ENCODE assay signal across 16 mouse cellular contexts in the genomic region with DNA sequence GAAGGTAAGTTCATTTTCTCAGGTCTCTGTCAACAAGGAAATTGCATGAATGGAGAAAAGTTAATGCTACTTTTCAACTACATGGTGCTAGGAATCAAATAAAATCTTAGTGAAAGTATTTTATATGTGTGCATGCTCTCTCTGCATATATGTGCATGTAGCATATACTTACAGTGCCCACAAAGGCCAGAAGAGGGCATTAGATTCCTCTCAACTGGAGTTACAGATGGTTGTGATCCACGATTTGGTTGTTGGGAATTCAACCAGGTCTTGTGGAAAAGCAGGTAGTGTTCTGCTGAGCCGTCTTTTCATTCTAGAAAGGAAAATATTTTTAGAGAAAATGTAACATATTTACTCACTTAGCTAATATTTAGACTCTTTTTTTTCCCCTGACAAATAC.
DNase-seq lines count a peak whose midpoint lies in the region; ATAC-seq and TF ChIP-seq lines count a peak whose summit lies in the region.
"Had no signal": no experiment of that assay in that cellular context is flagged by ENCODE, and none has a peak within 500 bp of the region (broad histone marks: within the 10 kb centered on the region; RNA-seq: fewer than 3 reads in every experiment).

No protein-coding gene starts in this region.

- no peaks in the 10 kb centered on the region for H3K9me3 ChIP-seq in midbrain, postnatal 0 days (ENCODE audit: low read length)
- H3K9me3 ChIP-seq in midbrain, embryonic 13.5 days: no peaks in the 10 kb centered on the region
- H3K9me3 ChIP-seq: limb, embryonic 10.5 days; neural tube, embryonic 15.5 days had no signal

- H3K9ac ChIP-seq in heart, adult 2 months (ENCODE audit: low read depth, low read length): no peak overlapping the region
- no peak overlapping the region for H3K9ac ChIP-seq in midbrain, postnatal 0 days (replicated peaks; ENCODE audit: low read length, poor library complexity, severe bottlenecking)
- no peak overlapping the region for H3K9ac ChIP-seq in midbrain, embryonic 13.5 days (replicated peaks)
- H3K9ac ChIP-seq: liver, embryonic 14.5 days; neural tube, embryonic 15.5 days had no signal

- no peak overlapping the region for H3K27ac ChIP-seq in heart, adult 2 months
- no peak overlapping the region for H3K27ac ChIP-seq in midbrain, postnatal 0 days (ENCODE audit: low read depth, low read length)
- no peak overlapping the region for H3K27ac ChIP-seq in midbrain, embryonic 13.5 days
- H3K27ac ChIP-seq: limb, embryonic 10.5 days; liver, embryonic 14.5 days; macrophage; neural tube, embryonic 15.5 days had no signal

- no peaks in the 10 kb centered on the region for H3K79me2 ChIP-seq in heart, adult 2 months (replicated peaks; ENCODE audit: control insufficient read depth, insufficient read depth, low read length)

- TF ChIP-seq POLR2A in heart, adult 2 months (IDR thresholded peaks at IDR 0.05; ENCODE audit: insufficient read depth, low read depth, low read length): no peak
- TF ChIP-seq POLR2A in brain, embryonic 14.5 days (IDR thresholded peaks at IDR 0.05; ENCODE audit: borderline replicate concordance, extremely low read depth, insufficient read depth, insufficient read length, poor library complexity, severe bottlenecking): no peak

- intact Hi-C loops in heart, adult 2 months (cut with DNase I): no loop called here
- intact Hi-C loops in heart, postnatal 14 days (cut with DNase I): no loop called here

- ATAC-seq in midbrain, postnatal 0 days (ENCODE audit: low FRiP score): no peak
- no peak for ATAC-seq in midbrain, embryonic 13.5 days
- ATAC-seq in megakaryocyte-erythroid progenitor cell, adult 5-6 weeks (replicated peaks; ENCODE audit: low FRiP score, low TSS enrichment, poor library complexity, severe bottlenecking): no peak

- no peaks in the 10 kb centered on the region for H3K27me3 ChIP-seq in heart, adult 2 months (ENCODE audit: control insufficient read depth, insufficient read depth, low read length)
- H3K27me3 ChIP-seq in midbrain, postnatal 0 days (ENCODE audit: insufficient read depth, low read length): no peaks in the 10 kb centered on the region
- H3K27me3 ChIP-seq in midbrain, embryonic 13.5 days: no peaks in the 10 kb centered on the region
- H3K27me3 ChIP-seq: neural tube, embryonic 15.5 days had no signal

- peak; percentile 27 for TF ChIP-seq CTCF in heart, adult 2 months (IDR thresholded peaks at IDR 0.05)
- peak; percentile 19; the same call in 1 of the 2 replicates for TF ChIP-seq CTCF in midbrain, postnatal 0 days (IDR thresholded peaks at IDR 0.05)
- 0 out of 2 replicates have a peak, but pooled peaks have one; percentile 2 for TF ChIP-seq CTCF in brain, embryonic 14.5 days (IDR thresholded peaks at IDR 0.05; ENCODE audit: borderline replicate concordance, extremely low read depth, insufficient read depth, insufficient read length)

- peaks cover 4% of the 10 kb centered on the region; the same call in 1 of the 2 replicates for H3K36me3 ChIP-seq in heart, adult 2 months (ENCODE audit: control insufficient read depth, insufficient read depth, low read length)
- peaks cover 24% of the 10 kb centered on the region for H3K36me3 ChIP-seq in midbrain, postnatal 0 days (ENCODE audit: insufficient read depth, low read length)
- peaks cover 75% of the 10 kb centered on the region for H3K36me3 ChIP-seq in midbrain, embryonic 13.5 days

- no peak overlapping the region for H3K4me2 ChIP-seq in midbrain, postnatal 0 days (ENCODE audit: low read depth, low read length, poor library complexity, severe bottlenecking)
- no peak overlapping the region for H3K4me2 ChIP-seq in midbrain, embryonic 13.5 days (replicated peaks)
- H3K4me2 ChIP-seq: neural tube, embryonic 15.5 days had no signal

- no peak for TF ChIP-seq EP300 in heart, adult 2 months (IDR thresholded peaks at IDR 0.05; ENCODE audit: insufficient read depth, low read depth, low read length)

- H3K4me3 ChIP-seq in heart, adult 2 months: no peak overlapping the region
- no peak overlapping the region for H3K4me3 ChIP-seq in midbrain, postnatal 0 days (ENCODE audit: low read depth, low read length)
- no peak overlapping the region for H3K4me3 ChIP-seq in midbrain, embryonic 13.5 days (replicated peaks)
- H3K4me3 ChIP-seq: erythroblast, embryonic 14.5 days; limb, embryonic 10.5 days; neural tube, embryonic 15.5 days had no signal

- 83% methylated on average over 2 of the region's 2 CpGs for WGBS in heart, adult 2 months
- 81% methylated on average over 2 of the region's 2 CpGs for WGBS in midbrain, postnatal 0 days
- WGBS in midbrain, embryonic 13.5 days: 90% methylated on average over 2 of the region's 2 CpGs

- H3K4me1 ChIP-seq in heart, adult 2 months (ENCODE audit: control insufficient read depth, insufficient read depth, low read length): no peaks in the 10 kb centered on the region
- H3K4me1 ChIP-seq in midbrain, postnatal 0 days (ENCODE audit: insufficient read depth, low read length): no peaks in the 10 kb centered on the region
- no peaks in the 10 kb centered on the region for H3K4me1 ChIP-seq in midbrain, embryonic 13.5 days (replicated peaks)
- H3K4me1 ChIP-seq: limb, embryonic 10.5 days; neural tube, embryonic 15.5 days had no signal

- no peak for DNase-seq in heart, adult 2 months
- DNase-seq in heart, postnatal 14 days: no peak
- DNase-seq in midbrain, postnatal 0 days (ENCODE audit: low spot score): peak; percentile 4
- peak; percentile 7 for DNase-seq in brain, embryonic 14.5 days (ENCODE audit: low read depth)
- DNase-seq in embryo, embryonic 11 days: no peak
- DNase-seq: cerebellum, adult 11-12 months; heart, adult 18-20 months; kidney, postnatal 14 days; thymus, adult 18-20 months had no signal

Comparison
In these comparisons a context has a peak if more than half of its experiments do, and no peak if none do; other contexts are left out.
1. DNase-seq: peak in midbrain, postnatal 0 days (single experiment) and brain, embryonic 14.5 days (single experiment); none in heart, adult 2 months (0 of 2), heart, postnatal 14 days (0 of 2) and embryo, embryonic 11 days (single experiment).
2. Peak in every context shown above with its lines, with median percentiles within 50 percentile points of each other: CTCF ChIP-seq.